Mouse (Mus musculus) cerebellum, adult 11 months (tissue): ENCODE results near the gene Gm6034.
"Not testable (repeated sequence)": the region's sequence is repeated elsewhere in the genome, so short reads cannot be mapped to it uniquely, and the experiment has no call there.

ENCODE experiments used
- DNase-seq: peaks from one replicate; pipeline ENCODE4 v3.0.0; 2022

The Gm6034 gene

GRCm38 (mm10) chr17:36023710-36024654, 18.8 kb upstream of the Gm6034 start:
- no peak for DNase-seq

- DNase-seq, result no peak
These were observed 17.6 kb upstream of the Gm6034 start for GRCm38 (mm10) chr17:36025197-36025596.

DNA sequence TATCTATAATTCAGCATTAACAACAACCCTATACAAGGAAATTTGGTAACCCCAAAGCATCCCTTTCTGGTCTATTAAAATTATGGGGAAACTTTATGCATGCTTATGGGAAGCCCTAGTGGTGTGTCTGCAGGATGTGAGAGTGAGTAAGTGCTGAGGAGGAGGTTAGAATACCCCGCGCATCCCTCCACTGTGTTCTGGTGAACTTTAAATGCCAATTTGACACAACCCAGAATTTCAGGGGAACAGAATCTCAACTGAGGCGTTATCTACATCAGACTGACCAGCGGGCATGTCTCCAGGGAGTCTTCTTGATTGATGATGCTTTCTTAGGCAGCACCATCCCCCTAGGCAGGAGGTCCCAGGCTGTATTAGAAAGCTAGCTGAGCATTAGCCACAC, 16.9 kb upstream of the Gm6034 start:
- no peak for DNase-seq

DNA sequence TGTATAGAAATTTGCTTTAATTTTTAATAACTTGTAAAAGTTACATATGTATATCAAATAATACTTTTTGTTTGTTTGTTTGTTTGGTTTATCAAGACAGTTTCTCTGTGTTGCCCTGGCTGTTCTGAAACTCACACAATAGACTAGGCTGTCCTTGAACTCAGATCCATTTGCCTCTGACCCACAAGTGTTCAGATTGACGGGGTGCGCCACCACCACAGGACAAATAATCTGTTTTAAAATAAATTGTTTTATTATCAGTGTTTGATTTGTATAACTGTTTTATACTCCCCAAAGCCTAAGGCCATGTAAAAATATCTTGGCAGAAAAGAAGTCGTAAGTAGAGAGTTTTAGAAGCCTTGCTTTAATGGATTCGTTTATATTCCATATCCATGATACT, 15.1 kb upstream of the Gm6034 start:
- no peak for DNase-seq

DNA sequence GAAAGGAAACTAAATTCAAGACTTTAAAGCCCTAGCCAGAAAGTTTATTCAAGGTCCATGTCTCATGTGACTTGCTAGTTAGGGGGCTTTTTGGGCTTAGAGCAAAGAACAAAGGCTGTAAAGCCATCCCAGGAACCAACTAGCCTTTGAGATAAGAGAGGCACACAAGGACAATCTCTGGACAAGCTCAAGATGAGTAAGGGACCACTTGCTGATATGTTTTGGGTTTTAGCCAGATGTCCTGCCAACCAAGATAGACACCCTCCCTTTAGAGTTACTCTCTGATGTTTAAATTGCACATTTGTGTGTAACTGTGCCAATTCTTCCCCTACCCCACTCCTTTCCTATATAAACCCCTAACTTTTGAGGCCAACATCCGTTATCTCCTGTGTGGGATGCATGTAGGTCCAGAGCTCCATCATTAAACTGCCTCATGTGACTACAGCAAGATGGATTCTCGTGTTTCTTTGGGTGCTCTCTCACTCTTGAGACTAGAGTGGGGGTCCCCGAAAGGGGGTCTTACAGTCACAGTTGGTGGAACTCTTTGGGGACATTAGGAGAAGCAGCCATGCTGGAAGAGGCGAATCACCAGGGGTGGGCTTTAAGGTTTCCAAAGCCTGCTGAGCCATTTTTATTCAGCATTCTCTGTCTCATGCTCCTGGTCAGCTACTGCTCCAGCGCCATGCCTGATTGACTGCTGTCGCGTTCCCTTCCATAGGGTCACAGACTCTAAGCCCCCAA, 13.7 kb upstream of the Gm6034 start:
- DNase-seq, result no peak

- DNase-seq, result not testable (repeated sequence)
These were observed 12.6 kb upstream of the Gm6034 start for GRCm38 (mm10) chr17:36030046-36030702.

DNA sequence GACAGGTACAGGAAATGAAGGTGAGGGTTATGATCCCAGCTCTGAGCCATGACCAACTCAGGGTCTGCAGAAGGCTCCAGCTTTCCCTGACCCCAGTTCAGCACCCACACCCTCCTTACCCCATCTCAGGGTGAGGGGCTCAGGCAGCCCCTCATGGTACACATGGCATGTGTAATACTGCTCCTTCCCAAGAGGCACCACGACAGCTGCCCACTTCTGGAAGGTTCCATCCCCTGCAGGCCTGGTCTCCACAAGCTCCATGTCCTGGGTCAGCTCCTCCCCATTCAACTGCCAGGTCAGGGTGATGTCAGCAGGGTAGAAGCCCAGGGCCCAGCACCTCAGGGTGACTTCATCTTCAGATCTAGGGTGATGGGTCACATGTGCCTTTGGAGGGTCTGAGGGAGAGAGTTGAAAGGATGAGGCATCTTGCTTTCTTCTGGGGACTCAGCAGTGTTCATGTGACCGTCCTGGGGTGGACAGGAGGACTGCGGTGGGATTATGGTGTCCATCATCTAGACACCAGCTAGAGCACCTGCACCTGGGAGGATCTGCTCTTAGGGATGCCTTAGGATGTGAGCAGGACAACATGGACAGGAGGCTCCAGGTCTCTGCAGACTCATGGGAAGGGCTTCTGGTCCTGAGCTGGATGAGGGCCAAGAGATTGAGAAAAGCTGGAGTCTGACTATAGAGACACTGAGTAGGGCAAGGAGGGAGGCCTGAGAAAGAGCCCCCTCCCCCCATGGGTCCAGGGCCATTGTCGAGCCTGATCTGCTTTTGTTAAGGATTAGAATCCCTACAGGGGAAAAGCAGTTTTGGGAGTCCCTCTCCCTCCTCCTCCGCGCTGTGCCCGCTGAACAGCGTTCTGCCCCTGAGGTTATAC, 11.8 kb upstream of the Gm6034 start:
- not testable (repeated sequence) for DNase-seq

DNA sequence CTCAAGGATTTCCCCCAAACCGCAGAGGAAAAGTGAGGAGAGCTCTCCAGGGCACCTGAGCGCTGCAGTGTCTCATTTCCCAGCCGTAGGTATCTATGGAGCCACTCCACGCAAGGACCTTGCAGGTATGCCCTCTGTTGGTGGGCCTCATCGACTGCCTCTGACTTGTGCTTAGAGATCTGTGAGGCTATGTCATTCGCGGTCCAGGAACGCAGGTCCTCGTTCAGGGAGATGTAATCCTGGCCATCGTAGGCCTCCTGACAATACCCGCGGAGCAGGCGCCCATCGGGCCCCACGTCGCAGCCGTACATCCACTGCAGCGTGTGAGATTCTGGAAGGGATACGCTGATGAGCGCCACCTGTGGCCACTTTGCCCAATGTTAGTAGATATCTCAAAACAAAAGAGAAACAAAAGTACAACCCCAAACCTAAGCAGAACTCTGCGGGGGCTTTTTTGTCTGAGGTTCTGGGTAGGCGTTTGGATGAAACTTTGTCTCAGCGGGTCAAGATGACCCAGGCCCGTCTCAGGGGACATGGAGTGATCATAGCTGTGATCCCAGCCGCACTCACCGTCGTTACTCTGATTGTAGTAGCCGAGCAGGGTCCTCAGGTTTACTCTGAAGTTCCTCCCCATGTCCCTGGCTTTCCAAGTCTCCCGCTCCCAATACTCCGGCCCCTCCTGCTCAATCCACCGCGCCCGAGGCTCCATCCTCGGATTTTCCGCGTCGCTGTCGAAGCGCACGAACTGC, 11.0 kb upstream of the Gm6034 start:
- peak; percentile 27 for DNase-seq

GRCm38 (mm10) chr17:36032351-36032875, 10.3 kb upstream of the Gm6034 start, which contains the start of gene H2-T23:
Gene H2-T23, minus strand, starts transcription at chr17:36032855.
- DNase-seq, result not testable (repeated sequence)

- not testable (repeated sequence) for DNase-seq
These were observed 8.2 kb upstream of the Gm6034 start for GRCm38 (mm10) chr17:36034524-36034923.

- DNase-seq, result peak; percentile 32
These were observed 7.6 kb upstream of the Gm6034 start for GRCm38 (mm10) chr17:36035010-36035638.

DNA sequence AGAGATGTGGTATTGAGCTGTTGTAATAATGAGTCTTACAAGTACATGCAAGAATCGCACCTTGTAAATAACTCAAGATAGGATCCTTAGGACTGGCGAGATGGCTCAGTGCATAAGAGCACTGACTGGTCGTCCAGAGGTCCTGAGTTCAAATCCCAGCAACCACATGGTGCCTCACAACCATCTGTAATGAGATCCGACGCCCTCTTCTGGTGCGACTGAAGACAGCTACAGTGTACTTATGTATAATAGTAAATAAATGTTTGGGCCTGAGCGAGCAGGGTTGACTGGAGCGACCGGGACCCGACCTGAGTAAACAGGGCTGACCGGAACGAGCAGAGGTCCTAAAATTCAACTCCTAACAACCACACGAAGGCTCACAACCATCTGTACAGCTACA, 6.6 kb upstream of the Gm6034 start:
- not testable (repeated sequence) for DNase-seq

DNA sequence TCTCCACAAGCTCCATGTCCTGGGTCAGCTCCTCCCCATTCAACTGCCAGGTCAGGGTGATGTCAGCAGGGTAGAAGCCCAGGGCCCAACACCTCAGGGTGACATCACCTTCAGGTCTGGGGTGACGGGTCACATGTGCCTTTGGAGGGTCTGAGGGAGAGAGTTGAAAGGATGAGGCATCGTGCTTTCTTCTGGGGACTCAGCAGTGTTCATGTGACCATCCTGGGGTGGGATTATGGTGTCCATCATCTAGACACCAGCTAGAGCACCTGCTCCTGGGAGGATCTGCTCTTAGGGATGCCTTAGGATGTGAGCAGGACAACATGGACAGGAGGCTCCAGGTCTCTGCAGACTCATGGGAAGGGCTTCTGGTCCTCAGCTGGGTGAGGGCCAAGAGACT, 2.2 kb upstream of the Gm6034 start:
- DNase-seq, result not testable (repeated sequence)

GRCm38 (mm10) chr17:36042055-36042454, 706 bp upstream of the Gm6034 start:
- not testable (repeated sequence) for DNase-seq

- DNase-seq, result no peak
These were observed 525 bp downstream of the Gm6034 start for GRCm38 (mm10) chr17:36043286-36043685.

DNA sequence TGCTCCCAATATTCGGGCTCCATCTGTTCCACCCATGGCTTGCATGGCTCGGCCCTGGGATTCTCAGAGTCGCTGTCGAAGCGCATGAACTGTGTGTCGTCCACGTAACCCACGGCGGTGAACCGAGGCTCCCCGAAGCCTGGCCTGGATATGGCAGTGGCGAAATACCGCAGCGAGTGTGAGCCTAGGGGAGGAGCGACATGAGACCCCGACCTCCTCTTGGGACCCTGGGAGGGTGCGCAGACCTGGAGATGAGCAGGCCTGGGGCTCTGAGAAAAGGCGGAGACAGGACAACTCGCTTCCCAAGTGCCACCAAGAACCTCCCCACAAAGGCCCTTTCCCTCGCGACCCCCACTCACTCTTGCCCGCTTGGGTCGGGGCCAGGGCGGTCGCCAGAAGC, 15.2 kb downstream of the Gm6034 start:
- DNase-seq, result not testable (repeated sequence)

GRCm38 (mm10) chr17:36058362-36058761, 15.6 kb downstream of the Gm6034 start, which contains the start of gene Gm11127:
Gene Gm11127, minus strand, starts transcription at chr17:36058371.
- not testable (repeated sequence) for DNase-seq

GRCm38 (mm10) chr17:36060829-36061228, 18.1 kb downstream of the Gm6034 start:
- peak; percentile 55 for DNase-seq

DNA sequence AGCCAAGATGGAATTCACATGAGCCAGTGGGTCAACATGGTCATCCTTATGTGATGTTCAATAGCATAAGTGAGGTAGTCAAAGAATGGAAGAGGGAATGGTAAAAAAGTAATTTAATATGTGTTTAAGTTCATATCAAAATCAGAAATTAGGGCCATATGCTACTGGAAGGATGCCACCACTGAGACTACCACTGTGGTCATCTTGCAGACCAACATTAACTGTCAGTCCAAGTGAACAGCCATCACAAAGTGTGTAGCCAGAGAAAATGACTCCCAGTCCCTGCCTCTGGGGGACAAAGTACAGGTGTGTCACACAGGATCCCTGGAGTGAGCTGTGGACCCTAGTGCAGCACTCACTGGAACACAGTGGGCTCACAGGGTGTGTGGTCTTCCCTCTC, 39.1 kb downstream of the Gm6034 start:
- not testable (repeated sequence) for DNase-seq

DNA sequence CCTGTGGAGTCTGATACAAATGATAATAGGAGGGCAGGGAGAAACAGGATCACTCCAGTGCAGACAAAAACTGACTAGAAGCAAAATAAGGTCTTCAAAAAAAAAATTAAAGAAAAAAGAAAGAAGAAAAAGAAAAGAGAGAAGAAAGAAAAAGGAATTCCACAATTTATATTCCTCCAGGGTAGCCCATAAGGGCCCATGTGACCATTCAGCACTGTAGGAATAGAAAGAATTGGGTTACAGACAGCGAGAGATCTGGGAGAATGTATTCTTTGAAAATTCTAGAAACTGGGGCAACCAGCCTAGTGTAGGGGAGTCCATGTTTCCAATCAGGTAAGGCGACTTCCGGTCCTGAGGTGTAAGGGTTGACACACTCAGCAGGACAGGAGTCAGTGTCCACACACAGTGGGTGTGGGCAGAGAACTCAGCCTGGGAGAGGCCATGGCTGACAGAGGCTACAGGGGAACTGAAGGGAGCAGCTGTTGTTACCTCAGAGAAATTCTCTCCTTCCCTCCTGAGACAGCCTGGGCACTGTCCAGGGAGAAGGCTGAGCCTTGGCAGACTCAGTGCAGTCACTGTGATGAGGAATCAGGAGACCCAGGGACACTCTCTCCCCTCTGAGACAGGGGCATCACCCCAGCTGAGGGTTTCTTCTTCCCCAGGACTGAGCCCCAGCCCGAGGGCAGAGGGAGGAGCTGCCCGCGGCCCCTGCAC, 39.9 kb downstream of the Gm6034 start:
- DNase-seq, result not testable (repeated sequence)
